Mouse (Mus musculus): ENCODE measurements at regions not wholly inside any gene's neighbourhood (a gene's known extent, or its start where the extent isn't known, plus 50 kb on each side); places are given as distances from the start of the nearest gene placed in this dataset.
A peak's percentile ranks its signal among the peaks of the same experiment; 100 is the strongest.

DNA sequence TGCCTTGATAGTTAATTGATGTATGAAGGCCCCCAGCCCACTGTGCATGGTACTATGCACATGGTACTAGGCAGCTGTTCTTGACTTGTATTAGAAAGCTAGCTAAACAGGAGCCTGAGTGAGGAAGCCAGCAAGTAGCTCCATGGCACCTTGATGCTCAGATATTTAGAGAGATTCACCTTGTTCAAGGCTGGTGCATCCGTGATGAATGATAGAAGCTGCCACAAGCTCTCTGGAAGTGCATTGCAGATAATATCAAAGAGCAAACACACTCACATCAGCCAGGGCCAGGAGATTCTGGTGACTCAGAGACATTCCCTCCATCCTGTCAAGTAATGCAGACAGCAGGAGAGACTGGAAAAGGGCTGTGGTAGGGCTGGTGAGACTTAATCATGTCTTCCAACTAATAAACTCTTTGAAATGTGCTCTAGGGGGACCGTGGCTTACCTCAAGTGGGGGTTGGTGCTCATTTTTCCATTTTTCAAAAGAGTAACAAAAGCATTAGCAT lies 166.1 kb downstream of the Qdpr start:
- 0 out of 2 replicates have a peak, but pooled peaks cover 2% of the 10 kb centered on the region for H3K4me1 ChIP-seq (ENCODE audit: control insufficient read depth, insufficient read depth, low read length)
- H3K36me3 ChIP-seq (ENCODE audit: control insufficient read depth, insufficient read depth, low read length), result no peaks in the 10 kb centered on the region
- H3K4me3 ChIP-seq (replicated peaks; ENCODE audit: low read length), result no peak overlapping the region
- no peak overlapping the region for H3K9ac ChIP-seq (ENCODE audit: low read length)
- ATAC-seq (ENCODE audit: insufficient read depth, low FRiP score), result no peak
- H3K27me3 ChIP-seq (ENCODE audit: control insufficient read depth, insufficient read depth, low read length), result no peaks in the 10 kb centered on the region
- no peaks in the 10 kb centered on the region for H3K9me3 ChIP-seq (replicated peaks; ENCODE audit: control insufficient read depth, low read length)
- H3K4me2 ChIP-seq (ENCODE audit: low read depth, low read length), result no peak overlapping the region
- WGBS, result 45% methylated on average over 2 of the region's 2 CpGs
- no peak overlapping the region for H3K27ac ChIP-seq (ENCODE audit: low read length)

DNA sequence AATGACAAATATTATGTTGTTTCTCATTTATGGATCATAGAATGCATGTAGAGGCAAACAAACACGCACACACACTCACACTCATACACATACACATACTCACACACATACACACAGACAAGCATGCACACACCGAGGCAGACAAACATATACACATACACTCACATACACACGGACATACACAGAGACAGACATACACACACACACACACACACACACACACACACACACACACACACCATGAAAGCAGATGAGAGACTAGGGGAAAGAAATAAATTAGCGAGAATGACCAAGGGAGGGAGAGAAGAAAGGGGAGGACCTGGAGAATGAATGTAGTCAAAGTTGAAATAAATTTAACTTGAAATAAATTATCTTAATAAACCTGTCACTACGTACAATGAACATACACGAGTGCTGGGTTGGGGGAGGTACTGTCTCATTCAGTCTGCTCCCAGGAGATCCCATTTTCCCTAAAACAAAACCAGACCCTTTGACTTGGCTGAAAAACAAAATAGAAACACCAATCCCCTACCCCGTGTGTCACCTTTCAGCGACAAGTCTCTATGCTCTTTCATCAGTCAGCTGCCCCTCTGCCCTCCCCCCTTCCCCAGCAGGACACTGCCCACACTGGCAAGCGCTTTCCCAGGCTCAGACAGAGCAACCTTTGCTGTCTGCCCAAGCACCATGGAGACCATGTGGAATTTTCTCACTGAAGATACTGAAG lies 167.7 kb downstream of the Qdpr start:
- Histone ChIP-seq H3K4me1 (ENCODE audit: control insufficient read depth, insufficient read depth, low read length) (0 out of 2 replicates have a peak, but pooled peaks cover 5% of the 10 kb centered on the region), H3K4me3 (replicated peaks; ENCODE audit: low read length) (no peak overlapping the region), H3K27me3 (ENCODE audit: control insufficient read depth, insufficient read depth, low read length) (no peaks in the 10 kb centered on the region), H3K36me3 (ENCODE audit: control insufficient read depth, insufficient read depth, low read length) (no peaks in the 10 kb centered on the region), H3K9me3 (replicated peaks; ENCODE audit: control insufficient read depth, low read length) (no peaks in the 10 kb centered on the region), H3K9ac (ENCODE audit: low read length) (no peak overlapping the region), H3K27ac (ENCODE audit: low read length) (no peak overlapping the region), H3K4me2 (ENCODE audit: low read depth, low read length) (no peak overlapping the region)
- 49% methylated on average over 9 of the region's 9 CpGs for WGBS
- ATAC-seq (ENCODE audit: insufficient read depth, low FRiP score), result no peak

DNA sequence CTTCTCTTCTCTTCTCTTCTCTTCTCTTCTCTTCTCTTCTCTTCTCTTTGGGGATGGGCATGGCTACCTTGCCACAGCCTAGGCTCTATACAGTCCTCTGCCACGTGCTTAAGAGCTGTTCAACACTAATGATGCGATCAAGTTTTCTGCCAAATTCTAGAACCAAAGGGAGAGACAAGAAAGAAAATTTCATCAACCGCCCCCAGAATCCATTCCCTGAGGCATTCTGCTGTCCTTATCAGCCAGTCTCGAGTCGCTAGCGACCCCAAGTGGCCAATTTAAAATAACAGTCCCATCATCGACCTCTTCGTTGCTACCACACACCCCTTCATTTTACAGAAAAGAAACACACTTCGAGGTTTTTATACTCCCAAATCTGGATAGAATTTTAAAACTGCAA lies 171.5 kb downstream of the Qdpr start:
- Histone ChIP-seq H3K9me3 (replicated peaks; ENCODE audit: control insufficient read depth, low read length) (no peaks in the 10 kb centered on the region), H3K27me3 (ENCODE audit: control insufficient read depth, insufficient read depth, low read length) (no peaks in the 10 kb centered on the region), H3K4me3 (replicated peaks; ENCODE audit: low read length) (peak overlapping the region; percentile 33), H3K4me2 (ENCODE audit: low read depth, low read length) (peak overlapping the region; percentile 52), H3K4me1 (ENCODE audit: control insufficient read depth, insufficient read depth, low read length) (0 out of 2 replicates have a peak, but pooled peaks cover 5% of the 10 kb centered on the region), H3K36me3 (ENCODE audit: control insufficient read depth, insufficient read depth, low read length) (no peaks in the 10 kb centered on the region), H3K27ac (ENCODE audit: low read length) (peak overlapping the region; percentile 39; the same call in 1 of the 2 replicates), H3K9ac (ENCODE audit: low read length) (no peak overlapping the region)
- 1% methylated on average over 9 of the region's 9 CpGs for WGBS
- peak; percentile 81 for ATAC-seq (ENCODE audit: insufficient read depth, low FRiP score)

DNA sequence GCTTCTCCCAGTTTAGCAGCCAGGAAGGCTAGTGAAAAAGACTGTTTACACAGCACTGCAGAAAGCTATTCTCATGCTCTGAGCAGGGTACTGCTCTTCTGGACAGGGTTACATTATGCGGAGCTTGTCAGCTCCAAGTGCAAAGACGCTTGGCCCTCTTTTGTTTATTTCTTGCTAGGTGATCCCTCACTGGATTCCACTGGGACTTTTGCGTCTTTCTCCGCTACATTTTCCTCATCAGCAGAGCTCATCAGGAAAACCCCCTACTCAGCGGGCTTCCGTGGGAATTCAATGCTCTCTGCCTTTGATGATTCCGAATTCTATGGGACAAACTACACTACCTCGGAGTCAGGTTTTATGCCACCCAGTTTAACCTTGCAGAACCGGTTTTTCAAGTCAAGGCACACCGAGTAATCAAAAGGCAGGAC lies 172.0 kb downstream of the Qdpr start:
- 1% methylated on average over 10 of the region's 10 CpGs for WGBS
- H3K4me3 ChIP-seq (replicated peaks; ENCODE audit: low read length), result peak overlapping the region; percentile 33
- H3K4me2 ChIP-seq (ENCODE audit: low read depth, low read length), result peak overlapping the region; percentile 52
- ATAC-seq (ENCODE audit: insufficient read depth, low FRiP score), result peak; percentile 85
- no peaks in the 10 kb centered on the region for H3K36me3 ChIP-seq (ENCODE audit: control insufficient read depth, insufficient read depth, low read length)
- peak overlapping the region; percentile 39 for H3K27ac ChIP-seq (ENCODE audit: low read length)
- H3K9me3 ChIP-seq (replicated peaks; ENCODE audit: control insufficient read depth, low read length), result no peaks in the 10 kb centered on the region
- no peaks in the 10 kb centered on the region for H3K27me3 ChIP-seq (ENCODE audit: control insufficient read depth, insufficient read depth, low read length)
- 0 out of 2 replicates have a peak, but pooled peaks cover 5% of the 10 kb centered on the region for H3K4me1 ChIP-seq (ENCODE audit: control insufficient read depth, insufficient read depth, low read length)
- peak overlapping the region; percentile 9 for H3K9ac ChIP-seq (ENCODE audit: low read length)

DNA sequence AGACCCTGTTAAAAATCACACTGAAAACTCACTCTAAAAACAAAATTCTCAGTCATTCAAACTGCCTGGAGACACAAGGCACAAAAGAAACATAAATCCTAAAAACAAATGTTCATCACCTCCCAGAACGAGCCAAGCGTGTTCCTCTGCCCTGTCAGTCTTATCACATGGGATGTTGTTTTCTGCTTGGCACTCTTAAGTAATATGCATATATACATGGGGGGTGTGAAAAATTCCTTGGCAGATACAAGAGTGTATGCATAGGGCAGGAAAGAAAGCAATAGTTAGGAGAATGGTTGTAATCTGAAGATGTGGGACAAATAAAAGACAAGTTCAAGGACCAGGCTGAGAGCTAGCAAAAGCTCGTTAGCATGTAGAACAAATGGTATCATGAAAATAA lies 179.4 kb downstream of the Qdpr start:
- ATAC-seq (ENCODE audit: insufficient read depth, low FRiP score), result no peak
- 85% methylated on average over 3 of the region's 3 CpGs for WGBS
- Histone ChIP-seq H3K36me3 (ENCODE audit: control insufficient read depth, insufficient read depth, low read length) (no peaks in the 10 kb centered on the region), H3K27ac (ENCODE audit: low read length) (no peak overlapping the region), H3K4me1 (ENCODE audit: control insufficient read depth, insufficient read depth, low read length) (no peaks in the 10 kb centered on the region), H3K4me3 (replicated peaks; ENCODE audit: low read length) (no peak overlapping the region), H3K27me3 (ENCODE audit: control insufficient read depth, insufficient read depth, low read length) (no peaks in the 10 kb centered on the region), H3K9me3 (replicated peaks; ENCODE audit: control insufficient read depth, low read length) (no peaks in the 10 kb centered on the region), H3K9ac (ENCODE audit: low read length) (no peak overlapping the region), H3K4me2 (ENCODE audit: low read depth, low read length) (no peak overlapping the region)

DNA sequence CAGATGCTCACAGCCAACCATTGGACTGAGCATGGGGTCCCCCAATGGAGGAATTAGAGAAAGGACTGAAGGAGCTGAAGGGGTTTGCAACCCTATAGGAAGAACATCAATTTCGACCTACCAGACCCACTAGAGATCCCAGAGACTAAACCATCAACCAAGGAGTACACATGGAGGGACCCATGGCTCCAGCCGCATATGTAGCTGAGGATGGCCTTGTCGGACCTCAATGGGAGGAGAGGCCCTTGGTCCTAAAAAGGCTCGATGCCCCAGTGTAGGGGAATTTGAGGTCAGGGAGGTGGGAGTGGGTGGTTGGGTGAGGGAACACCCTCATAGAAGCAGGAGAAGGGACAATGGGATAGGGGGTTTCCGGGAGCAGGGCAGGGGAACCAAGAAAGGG lies 180.6 kb downstream of the Qdpr start:
- no peaks in the 10 kb centered on the region for H3K9me3 ChIP-seq (replicated peaks; ENCODE audit: control insufficient read depth, low read length)
- H3K4me3 ChIP-seq (replicated peaks; ENCODE audit: low read length), result no peak overlapping the region
- H3K27me3 ChIP-seq (ENCODE audit: control insufficient read depth, insufficient read depth, low read length), result no peaks in the 10 kb centered on the region
- no peak for ATAC-seq (ENCODE audit: insufficient read depth, low FRiP score)
- H3K27ac ChIP-seq (ENCODE audit: low read length), result no peak overlapping the region
- no peaks in the 10 kb centered on the region for H3K4me1 ChIP-seq (ENCODE audit: control insufficient read depth, insufficient read depth, low read length)
- 78% methylated on average over 5 of the region's 5 CpGs for WGBS
- H3K36me3 ChIP-seq (ENCODE audit: control insufficient read depth, insufficient read depth, low read length), result no peaks in the 10 kb centered on the region
- H3K9ac ChIP-seq (ENCODE audit: low read length), result no peak overlapping the region
- no peak overlapping the region for H3K4me2 ChIP-seq (ENCODE audit: low read depth, low read length)

DNA sequence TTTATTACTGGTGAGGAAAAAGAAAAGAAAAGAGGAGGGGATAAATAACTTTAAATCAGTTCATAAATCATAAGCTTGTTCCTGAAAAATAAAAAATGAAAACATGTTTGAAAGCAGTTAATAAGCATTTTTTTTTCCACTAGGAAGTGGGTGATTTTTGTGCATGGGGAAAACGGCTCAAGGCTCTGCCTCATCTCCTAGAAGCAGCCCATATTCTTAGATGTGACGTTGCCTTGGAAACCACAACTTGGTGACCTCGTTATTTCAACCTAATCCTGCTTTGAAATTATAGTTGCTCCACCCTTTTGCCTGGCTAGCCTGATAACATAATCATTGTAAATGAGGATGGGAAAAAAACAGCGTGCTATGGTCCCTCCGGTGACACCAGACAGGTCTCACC lies 183.1 kb downstream of the Qdpr start:
- WGBS, result 50% methylated on average over 5 of the region's 5 CpGs
- Histone ChIP-seq H3K9ac (ENCODE audit: low read length) (no peak overlapping the region), H3K27me3 (ENCODE audit: control insufficient read depth, insufficient read depth, low read length) (no peaks in the 10 kb centered on the region), H3K9me3 (replicated peaks; ENCODE audit: control insufficient read depth, low read length) (no peaks in the 10 kb centered on the region), H3K4me3 (replicated peaks; ENCODE audit: low read length) (no peak overlapping the region), H3K4me1 (ENCODE audit: control insufficient read depth, insufficient read depth, low read length) (no peaks in the 10 kb centered on the region), H3K36me3 (ENCODE audit: control insufficient read depth, insufficient read depth, low read length) (no peaks in the 10 kb centered on the region), H3K27ac (ENCODE audit: low read length) (no peak overlapping the region), H3K4me2 (ENCODE audit: low read depth, low read length) (no peak overlapping the region)
- no peak for ATAC-seq (ENCODE audit: insufficient read depth, low FRiP score)

DNA sequence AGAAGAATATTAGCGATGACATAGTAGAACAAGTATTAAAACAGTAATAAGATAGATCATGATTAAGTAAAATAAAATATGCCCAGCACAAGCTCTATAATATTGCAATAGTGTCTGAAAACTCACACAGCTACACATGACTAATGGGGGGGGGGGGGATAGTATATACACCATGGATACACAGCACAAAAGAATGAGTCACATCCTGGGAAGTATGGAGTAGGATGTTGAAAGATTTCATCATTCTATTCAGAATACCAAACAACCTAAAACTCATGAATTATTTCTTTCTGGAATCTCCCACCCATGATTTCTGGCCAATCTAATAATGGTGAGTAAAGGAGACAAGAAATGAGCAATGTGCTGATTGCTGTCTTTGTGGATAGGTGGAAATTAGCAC lies 191.6 kb downstream of the Qdpr start:
- H3K9ac ChIP-seq (ENCODE audit: low read length), result no peak overlapping the region
- 90% methylated on average over 1 of the region's 1 CpGs for WGBS
- H3K4me1 ChIP-seq (ENCODE audit: control insufficient read depth, insufficient read depth, low read length), result no peaks in the 10 kb centered on the region
- no peaks in the 10 kb centered on the region for H3K9me3 ChIP-seq (replicated peaks; ENCODE audit: control insufficient read depth, low read length)
- no peak overlapping the region for H3K27ac ChIP-seq (ENCODE audit: low read length)
- no peaks in the 10 kb centered on the region for H3K27me3 ChIP-seq (ENCODE audit: control insufficient read depth, insufficient read depth, low read length)
- no peak overlapping the region for H3K4me2 ChIP-seq (ENCODE audit: low read depth, low read length)
- H3K36me3 ChIP-seq (ENCODE audit: control insufficient read depth, insufficient read depth, low read length), result no peaks in the 10 kb centered on the region
- H3K4me3 ChIP-seq (replicated peaks; ENCODE audit: low read length), result no peak overlapping the region
- ATAC-seq (ENCODE audit: insufficient read depth, low FRiP score), result no peak

DNA sequence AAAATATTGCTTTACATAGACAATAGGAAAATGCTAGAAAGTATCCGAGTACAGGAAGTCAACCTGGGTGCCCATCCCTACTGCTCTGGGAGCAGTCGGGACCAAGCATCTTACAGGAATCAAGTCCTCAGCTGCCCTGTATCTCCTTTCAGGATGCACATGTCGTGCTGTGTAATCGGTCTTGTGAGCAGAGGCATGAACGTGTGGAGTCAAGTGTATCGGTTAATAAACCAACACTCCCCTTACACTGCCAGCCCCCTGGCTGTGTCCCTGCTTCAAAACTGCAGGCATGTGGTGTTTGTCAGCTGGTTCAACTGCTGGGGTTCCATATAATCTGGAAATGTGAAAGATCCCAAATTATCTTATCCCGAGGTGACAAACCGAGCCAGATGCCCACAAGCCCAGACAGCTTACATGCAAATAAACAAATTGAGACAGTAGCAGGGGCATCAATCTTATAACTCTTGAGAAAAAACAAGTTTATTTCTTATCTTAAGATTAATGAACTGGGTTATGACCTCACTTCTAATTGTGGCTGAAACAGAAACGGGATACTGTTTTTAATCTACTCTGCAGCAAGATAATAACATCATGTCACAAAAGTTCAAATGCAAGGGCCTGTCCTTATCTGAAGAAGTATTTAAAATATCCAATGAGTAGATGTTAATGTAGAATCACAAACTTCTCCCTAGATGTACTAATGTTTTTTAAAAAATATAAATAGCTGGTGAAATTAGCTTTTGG lies 193.6 kb downstream of the Qdpr start:
- ATAC-seq (ENCODE audit: insufficient read depth, low FRiP score), result no peak
- Histone ChIP-seq H3K4me2 (ENCODE audit: low read depth, low read length) (no peak overlapping the region), H3K27ac (ENCODE audit: low read length) (no peak overlapping the region)

More for the DNA sequence above, 193.6 kb downstream of the Qdpr start:
- H3K4me3 ChIP-seq (replicated peaks; ENCODE audit: low read length), result no peak overlapping the region
- no peaks in the 10 kb centered on the region for H3K9me3 ChIP-seq (replicated peaks; ENCODE audit: control insufficient read depth, low read length)
- no peaks in the 10 kb centered on the region for H3K27me3 ChIP-seq (ENCODE audit: control insufficient read depth, insufficient read depth, low read length)
- no peaks in the 10 kb centered on the region for H3K4me1 ChIP-seq (ENCODE audit: control insufficient read depth, insufficient read depth, low read length)
- no peaks in the 10 kb centered on the region for H3K36me3 ChIP-seq (ENCODE audit: control insufficient read depth, insufficient read depth, low read length)
- H3K9ac ChIP-seq (ENCODE audit: low read length), result no peak overlapping the region
- WGBS, result 36% methylated on average over 9 of the region's 9 CpGs

Measured in stomach, embryonic 16.5 days (tissue).